Comparison of ENCODE assay signal across 18 mouse cellular contexts in the genomic region with DNA sequence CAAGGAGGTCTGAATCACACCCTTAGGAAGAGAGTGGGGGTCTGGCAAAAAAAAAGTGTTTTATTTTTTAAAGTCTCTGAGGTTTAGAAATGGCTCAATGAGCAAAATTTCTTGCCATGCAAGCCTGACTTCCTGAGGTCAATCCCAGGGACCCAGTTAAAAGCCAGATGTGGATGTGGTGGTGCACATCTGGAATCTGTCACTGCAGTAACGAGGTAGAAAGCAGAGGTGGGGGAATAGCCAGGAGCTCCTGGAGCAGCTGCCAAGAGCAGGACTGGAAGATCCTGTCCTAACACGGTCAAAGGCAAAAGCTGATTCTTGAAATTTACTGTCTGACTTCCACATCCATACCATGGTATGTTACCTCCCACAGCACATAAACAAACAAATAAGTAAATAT.
"Had no signal": no experiment of that assay in that cellular context is flagged by ENCODE, and none has a peak within 500 bp of the region (broad histone marks: within the 10 kb centered on the region; RNA-seq: fewer than 3 reads in every experiment).

No protein-coding gene starts in this region.

- H3K9me3 ChIP-seq: limb, embryonic 15.5 days; midbrain, embryonic 10.5 days; midbrain, embryonic 13.5 days had no signal

- H3K4me3 ChIP-seq: limb, embryonic 15.5 days; midbrain, embryonic 10.5 days; midbrain, embryonic 13.5 days had no signal

- DNase-seq: kidney, adult 18-20 months; kidney, adult 9 months; kidney, postnatal 14 days; kidney, postnatal 4 days; liver, postnatal 0 days; lung, embryonic 14.5 days; right cerebral cortex, postnatal 4 days; thymus, adult 2 months; thymus, postnatal 14 days; thymus, postnatal 4 days had no signal

- H3K27me3 ChIP-seq: limb, embryonic 15.5 days; midbrain, embryonic 13.5 days had no signal

- H3K36me3 ChIP-seq: limb, embryonic 15.5 days; midbrain, embryonic 10.5 days; midbrain, embryonic 13.5 days had no signal

- H3K27ac ChIP-seq: limb, embryonic 15.5 days; liver, embryonic 14.5 days; macrophage; midbrain, embryonic 10.5 days; midbrain, embryonic 13.5 days; stomach, postnatal 0 days had no signal

- ATAC-seq: liver, postnatal 0 days; lung, postnatal 0 days; midbrain, embryonic 13.5 days had no signal

- H3K9ac ChIP-seq: limb, embryonic 15.5 days; liver, embryonic 14.5 days; liver, postnatal 0 days; lung, embryonic 14.5 days; midbrain, embryonic 13.5 days had no signal

- H3K4me2 ChIP-seq: limb, embryonic 15.5 days; liver, embryonic 11.5 days; lung, embryonic 14.5 days; midbrain, embryonic 13.5 days had no signal
